Mouse (Mus musculus) liver, adult (tissue): Measurements from ENCODE around the gene Rbx1.

ENCODE experiments used
- GATA4 ChIP-seq: IDR thresholded peaks from 2 replicates; pipeline ENCODE4 v1.6.1; 2014; ENCODE audit warnings: mild to moderate bottlenecking, low read length; ENCODE audit not compliant: insufficient replicate concordance

The Rbx1 gene

GRCm38 (mm10) chr15:81476597-81476996, 10.5 kb downstream of the Rbx1 start:
- no peak for TF ChIP-seq GATA4

GRCm38 (mm10) chr15:81479446-81480213, 13.5 kb downstream of the Rbx1 start:
- TF ChIP-seq GATA4: no peak

- TF ChIP-seq GATA4: no peak
These were observed 14.9 kb downstream of the Rbx1 start for GRCm38 (mm10) chr15:81480977-81481379.

- no peak for TF ChIP-seq GATA4
These were observed 16.9 kb downstream of the Rbx1 start for GRCm38 (mm10) chr15:81482966-81483365.

- no peak for TF ChIP-seq GATA4
These were observed 17.6 kb downstream of the Rbx1 start for GRCm38 (mm10) chr15:81483691-81484090.

GRCm38 (mm10) chr15:81485483-81485882, 19.4 kb downstream of the Rbx1 start:
- TF ChIP-seq GATA4: no peak

- no peak for TF ChIP-seq GATA4
These were observed 37.4 kb downstream of the Rbx1 start for GRCm38 (mm10) chr15:81503466-81503865.

GRCm38 (mm10) chr15:81503995-81504394, 37.9 kb downstream of the Rbx1 start:
- TF ChIP-seq GATA4: no peak

- no peak for TF ChIP-seq GATA4
These were observed 41.1 kb downstream of the Rbx1 start for GRCm38 (mm10) chr15:81507201-81507600.

- TF ChIP-seq GATA4: no peak
These were observed 44.5 kb downstream of the Rbx1 start for GRCm38 (mm10) chr15:81510621-81511020.

GRCm38 (mm10) chr15:81511601-81512261, 45.6 kb downstream of the Rbx1 start:
- TF ChIP-seq GATA4: no peak

GRCm38 (mm10) chr15:81514111-81514971, 48.2 kb downstream of the Rbx1 start:
- no peak for TF ChIP-seq GATA4

GRCm38 (mm10) chr15:81515221-81515620, 49.1 kb downstream of the Rbx1 start:
- no peak for TF ChIP-seq GATA4

GRCm38 (mm10) chr15:81518031-81518430, 51.9 kb downstream of the Rbx1 start:
- TF ChIP-seq GATA4: no peak

- no peak for TF ChIP-seq GATA4
These were observed 52.7 kb downstream of the Rbx1 start for GRCm38 (mm10) chr15:81518761-81519160.
